Mouse (Mus musculus): ENCODE data around the gene Pitx3.

DNA sequence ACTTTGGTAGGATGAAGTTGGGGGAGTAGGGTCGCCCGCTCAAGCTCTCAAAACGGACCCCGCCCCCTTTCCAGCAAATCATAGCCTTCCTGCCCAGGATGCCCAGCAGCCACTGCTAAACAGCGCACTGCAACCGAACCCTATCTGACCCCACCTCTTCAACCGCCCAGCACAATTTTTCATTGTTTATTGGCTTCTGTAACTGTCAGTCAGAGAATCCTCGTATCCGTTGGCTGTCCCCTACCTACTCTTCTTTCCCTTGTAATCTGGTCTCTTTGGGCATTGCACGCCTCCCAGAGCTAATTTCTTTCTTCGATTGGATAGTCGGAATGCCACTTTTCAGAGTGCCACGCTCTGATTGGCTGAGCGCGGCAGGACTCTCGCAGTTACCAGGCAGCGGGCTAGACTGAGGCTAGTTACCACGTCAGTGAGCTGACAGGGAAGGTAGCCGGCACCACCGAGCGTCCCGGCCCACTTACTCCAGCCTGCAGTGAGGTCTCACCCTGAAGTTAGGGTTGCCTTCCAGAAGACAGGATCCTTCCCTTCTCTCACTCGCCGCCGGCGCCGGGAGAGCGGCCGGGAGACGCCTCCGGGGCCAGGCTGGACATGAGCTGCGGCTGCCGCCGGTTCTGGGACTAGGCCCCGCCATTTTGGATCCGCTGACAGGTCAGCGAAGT, 4.1 kb upstream of the Pitx3 start, which contains the start of gene Gbf1:
- peak; percentile 18; the same call in 1 of the 2 replicates for TF ChIP-seq CTCF (IDR thresholded peaks at IDR 0.05; ENCODE audit: control insufficient read depth, insufficient read depth, insufficient replicate concordance, low read depth, low read length)
- peak; percentile 99 for TF ChIP-seq POLR2A (IDR thresholded peaks at IDR 0.05; ENCODE audit: control insufficient read depth, low read depth, low read length)

Data from testis, adult 2 months (tissue).